13 mouse cellular contexts compared by ENCODE assay signal in genomic region chrX:47820566-47820965, GRCm38 (mm10).
DNase-seq lines count a peak whose midpoint lies in the region; ATAC-seq and TF ChIP-seq lines count a peak whose summit lies in the region.
"Had no signal": no experiment of that assay in that cellular context is flagged by ENCODE, and none has a peak within 500 bp of the region (broad histone marks: within the 10 kb centered on the region; RNA-seq: fewer than 3 reads in every experiment).

No protein-coding gene starts in this region.

- no peak overlapping the region for H3K9ac ChIP-seq in limb, embryonic 14.5 days (ENCODE audit: low read depth, low read length, severe bottlenecking)

- no peaks in the 10 kb centered on the region for H3K4me1 ChIP-seq in limb, embryonic 14.5 days (ENCODE audit: control insufficient read depth, insufficient read depth, low read length)
- H3K4me1 ChIP-seq in limb, embryonic 10.5 days: no peaks in the 10 kb centered on the region

- 68% methylated on average over 2 of the region's 2 CpGs for WGBS in limb, embryonic 14.5 days
- WGBS in limb, embryonic 10.5 days: 74% methylated on average over 2 of the region's 2 CpGs

- ATAC-seq in frontal cortex, adult (ENCODE audit: low TSS enrichment): peak; percentile 57; the same call in 1 of the 2 replicates
- no peak for ATAC-seq in limb, embryonic 14.5 days (ENCODE audit: low FRiP score, low read depth)
- 0 out of 2 replicates have a peak, but pooled peaks have one; percentile 29 for ATAC-seq in megakaryocyte progenitor cell, adult 5-6 weeks (replicated peaks; ENCODE audit: poor library complexity)

- no peak overlapping the region for H3K4me2 ChIP-seq in limb, embryonic 14.5 days (replicated peaks; ENCODE audit: low read depth, low read length, severe bottlenecking)

- no peak overlapping the region for H3K4me3 ChIP-seq in limb, embryonic 14.5 days (replicated peaks; ENCODE audit: low read length)
- no peak overlapping the region for H3K4me3 ChIP-seq in limb, embryonic 10.5 days

- no peaks in the 10 kb centered on the region for H3K27me3 ChIP-seq in limb, embryonic 14.5 days (ENCODE audit: control insufficient read depth, insufficient read depth, low read length)
- H3K27me3 ChIP-seq in limb, embryonic 10.5 days (ENCODE audit: low read depth, poor library complexity, severe bottlenecking): no peaks in the 10 kb centered on the region

- no peak for TF ChIP-seq POLR2A in limb, embryonic 14.5 days (IDR thresholded peaks at IDR 0.05; ENCODE audit: borderline replicate concordance, extremely low read depth, insufficient read depth, insufficient read length)

- no peak overlapping the region for H3K27ac ChIP-seq in limb, embryonic 14.5 days (replicated peaks; ENCODE audit: low read depth, low read length)
- no peak overlapping the region for H3K27ac ChIP-seq in limb, embryonic 10.5 days

- no peaks in the 10 kb centered on the region for H3K9me3 ChIP-seq in limb, embryonic 14.5 days (ENCODE audit: control insufficient read depth, low read length)
- no peaks in the 10 kb centered on the region for H3K9me3 ChIP-seq in limb, embryonic 10.5 days (replicated peaks)

- H3K36me3 ChIP-seq in limb, embryonic 14.5 days (ENCODE audit: control insufficient read depth, insufficient read depth, low read length): peaks cover 4% of the 10 kb centered on the region; the same call in 1 of the 2 replicates
- H3K36me3 ChIP-seq in limb, embryonic 10.5 days: 0 out of 2 replicates have a peak, but pooled peaks cover 3% of the 10 kb centered on the region

- no peak for DNase-seq in frontal cortex, postnatal 10 days (ENCODE audit: low spot score in 2 of 2)
- peak; percentile 21 for DNase-seq in limb, embryonic 14.5 days (ENCODE audit: low spot score)
- no peak for DNase-seq in limb, embryonic 10.5 days (ENCODE audit: low spot score)
- peak; percentile 5 for DNase-seq in MEL-GATA-1-ER (ENCODE audit: extremely low read depth, low read depth)
- DNase-seq in left cerebral cortex, adult 18-20 months (ENCODE audit: low spot score in 2 of 2): no peak
- no peak for DNase-seq in urinary bladder, postnatal 10 days (ENCODE audit: low spot score)
- DNase-seq: adrenal gland, postnatal 36 days; cerebellum, postnatal 14 days; kidney, postnatal 14 days; lung, postnatal 36 days; thymus, postnatal 25 days had no signal

Comparison
In these comparisons a context has a peak if more than half of its experiments do, and no peak if none do; other contexts are left out.
1. DNase-seq: peak in limb, embryonic 14.5 days (single experiment) and MEL-GATA-1-ER (single experiment); none in frontal cortex, postnatal 10 days (0 of 2), limb, embryonic 10.5 days (single experiment), left cerebral cortex, adult 18-20 months (0 of 2) and urinary bladder, postnatal 10 days (single experiment).